Mouse (Mus musculus) left cerebral cortex, postnatal 36 days (tissue): Measurements from ENCODE around the gene Vezt. TPM values are rescaled to one million over a fixed set of nuclear protein-coding genes. Genes with fewer than 3 reads are reported as not detected.
A peak's percentile ranks its signal among the peaks of the same experiment; 100 is the strongest.

Experiments used
- DNase-seq, 2 experiments: peaks; one replicate each; pipeline ENCODE4 v3.0.0; 2021 to 2022; ENCODE audit warnings: low spot score in 2 of 2, mixed read lengths in 1 of 2
- intact Hi-C: fragments of 180-260 bp; cut with DNase I; formaldehyde crosslinking; loops from one replicate; pipeline ENCODE4 v1.15.1; 2025
- total RNA-seq, 2 experiments: library from RNA; stranded (reverse); gene quantifications; 2 replicates each; pipeline ENCODE4 v1.2.3; 2021

The Vezt gene
- 10 to 100 TPM; 76.5 to 81.5 TPM for total RNA-seq

- intact Hi-C loops: loop anchor here (1.0 to 5.0 kb wide), 3 partner anchors 46 to 112 kb away; partner anchors contain the start of gene Nr2c1
- peak; percentile 98 for DNase-seq
These were observed at the start of gene Vezt, which contains the start of gene Fgd6 for GRCm38 (mm10) chr10:94035658-94036374. Vezt (minus strand) TSS chr10:94035817. Fgd6 (plus strand) TSS chr10:94036001.

- intact Hi-C loops: loop anchor here (5.0 kb wide), 1 partner anchor 45 kb away; the partner anchor contains the start of genes Fgd6 and Vezt
These were observed 46.6 kb upstream of the Vezt start for GRCm38 (mm10) chr10:94082040-94082734.

GRCm38 (mm10) chr10:94080740-94081139 is 45.1 kb upstream of the Vezt start:
- intact Hi-C loops: loop anchor here (5.0 kb wide), 1 partner anchor 43 kb away; the partner anchor contains the start of genes Fgd6 and Vezt
- no peak for DNase-seq

More at GRCm38 (mm10) chr10:94082040-94082734, 46.6 kb upstream of the Vezt start:
- DNase-seq: no peak

GRCm38 (mm10) chr10:94076966-94077825 is 41.6 kb upstream of the Vezt start:
- intact Hi-C loops: no loop called here
- no peak for DNase-seq

GRCm38 (mm10) chr10:94072916-94073465 is 37.4 kb upstream of the Vezt start:
- intact Hi-C loops: no loop called here
- no peak for DNase-seq

- intact Hi-C loops: no loop called here
- DNase-seq: no peak
These were observed 36.8 kb upstream of the Vezt start for GRCm38 (mm10) chr10:94072261-94072915.

GRCm38 (mm10) chr10:94071641-94072040 is 36.0 kb upstream of the Vezt start:
- no peak for DNase-seq
- intact Hi-C loops: no loop called here

GRCm38 (mm10) chr10:94068701-94069100 is 33.1 kb upstream of the Vezt start:
- DNase-seq: no peak
- intact Hi-C loops: no loop called here

- intact Hi-C loops: no loop called here
- no peak for DNase-seq
These were observed 31.3 kb upstream of the Vezt start for GRCm38 (mm10) chr10:94066896-94067295.

- DNase-seq: no peak
- intact Hi-C loops: no loop called here
These were observed 26.7 kb upstream of the Vezt start for GRCm38 (mm10) chr10:94062357-94062756.

GRCm38 (mm10) chr10:94060190-94060589 is 24.6 kb upstream of the Vezt start:
- DNase-seq: no peak
- intact Hi-C loops: no loop called here

GRCm38 (mm10) chr10:94059618-94060055 is 24.0 kb upstream of the Vezt start:
- intact Hi-C loops: no loop called here
- no peak for DNase-seq

GRCm38 (mm10) chr10:94056487-94056886 is 20.9 kb upstream of the Vezt start:
- DNase-seq: no peak
- intact Hi-C loops: no loop called here

GRCm38 (mm10) chr10:94050736-94051135 is 15.1 kb upstream of the Vezt start:
- intact Hi-C loops: no loop called here
- DNase-seq: no peak

- intact Hi-C loops: no loop called here
These were observed 13.5 kb upstream of the Vezt start for GRCm38 (mm10) chr10:94049121-94049520.

GRCm38 (mm10) chr10:94047845-94048559 is 12.4 kb upstream of the Vezt start:
- intact Hi-C loops: no loop called here
- DNase-seq: no peak

More at GRCm38 (mm10) chr10:94049121-94049520, 13.5 kb upstream of the Vezt start:
- DNase-seq: no peak

GRCm38 (mm10) chr10:94047024-94047423 is 11.4 kb upstream of the Vezt start:
- no peak for DNase-seq
- intact Hi-C loops: no loop called here

GRCm38 (mm10) chr10:94045301-94045700 is 9.7 kb upstream of the Vezt start:
- intact Hi-C loops: no loop called here

More at GRCm38 (mm10) chr10:94045301-94045700, 9.7 kb upstream of the Vezt start:
- no peak for DNase-seq
